Mouse (Mus musculus): ENCODE measurements around the gene Il34.

The Il34 gene

GRCm38 (mm10) chr8:110775721-110776120, 30.0 kb downstream of the Il34 start:
- no peak for DNase-seq (ENCODE audit: low read depth, low spot score)
- Histone ChIP-seq H3K36me3 (ENCODE audit: control insufficient read depth, insufficient read depth, low read length, poor library complexity, severe bottlenecking) (no peaks in the 10 kb centered on the region), H3K27me3 (ENCODE audit: control insufficient read depth, insufficient read depth, low read length, poor library complexity, severe bottlenecking) (no peaks in the 10 kb centered on the region)

GRCm38 (mm10) chr8:110775316-110775715, 30.4 kb downstream of the Il34 start:
- no peaks in the 10 kb centered on the region for H3K36me3 ChIP-seq (ENCODE audit: control insufficient read depth, insufficient read depth, low read length, poor library complexity, severe bottlenecking)
- no peak for DNase-seq (ENCODE audit: low read depth, low spot score)
- no peaks in the 10 kb centered on the region for H3K27me3 ChIP-seq (ENCODE audit: control insufficient read depth, insufficient read depth, low read length, poor library complexity, severe bottlenecking)

GRCm38 (mm10) chr8:110774725-110775124, 31.0 kb downstream of the Il34 start:
- Histone ChIP-seq H3K27me3 (ENCODE audit: control insufficient read depth, insufficient read depth, low read length, poor library complexity, severe bottlenecking) (no peaks in the 10 kb centered on the region), H3K36me3 (ENCODE audit: control insufficient read depth, insufficient read depth, low read length, poor library complexity, severe bottlenecking) (no peaks in the 10 kb centered on the region)
- DNase-seq (ENCODE audit: low read depth, low spot score) = no peak

- DNase-seq (ENCODE audit: low read depth, low spot score) = no peak
- no peaks in the 10 kb centered on the region for H3K36me3 ChIP-seq (ENCODE audit: control insufficient read depth, insufficient read depth, low read length, poor library complexity, severe bottlenecking)
- H3K27me3 ChIP-seq (ENCODE audit: control insufficient read depth, insufficient read depth, low read length, poor library complexity, severe bottlenecking) = no peaks in the 10 kb centered on the region
These were observed 31.7 kb downstream of the Il34 start for GRCm38 (mm10) chr8:110774047-110774446.

- Histone ChIP-seq H3K27me3 (ENCODE audit: control insufficient read depth, insufficient read depth, low read length, poor library complexity, severe bottlenecking) (no peaks in the 10 kb centered on the region), H3K36me3 (ENCODE audit: control insufficient read depth, insufficient read depth, low read length, poor library complexity, severe bottlenecking) (no peaks in the 10 kb centered on the region)
- no peak for DNase-seq (ENCODE audit: low read depth, low spot score)
These were observed 33.3 kb downstream of the Il34 start for GRCm38 (mm10) chr8:110772452-110772851.

GRCm38 (mm10) chr8:110767261-110767660, 38.5 kb downstream of the Il34 start:
- no peaks in the 10 kb centered on the region for H3K36me3 ChIP-seq (ENCODE audit: control insufficient read depth, insufficient read depth, low read length, poor library complexity, severe bottlenecking)
- no peak for DNase-seq (ENCODE audit: low read depth, low spot score)

GRCm38 (mm10) chr8:110764671-110765070, 41.1 kb downstream of the Il34 start:
- Histone ChIP-seq H3K27me3 (ENCODE audit: control insufficient read depth, insufficient read depth, low read length, poor library complexity, severe bottlenecking) (no peaks in the 10 kb centered on the region), H3K36me3 (ENCODE audit: control insufficient read depth, insufficient read depth, low read length, poor library complexity, severe bottlenecking) (no peaks in the 10 kb centered on the region)
- DNase-seq (ENCODE audit: low read depth, low spot score) = no peak

More at GRCm38 (mm10) chr8:110767261-110767660, 38.5 kb downstream of the Il34 start:
- H3K27me3 ChIP-seq (ENCODE audit: control insufficient read depth, insufficient read depth, low read length, poor library complexity, severe bottlenecking) = no peaks in the 10 kb centered on the region

- H3K36me3 ChIP-seq (ENCODE audit: control insufficient read depth, insufficient read depth, low read length, poor library complexity, severe bottlenecking) = no peaks in the 10 kb centered on the region
- DNase-seq (ENCODE audit: low read depth, low spot score) = no peak
- H3K27me3 ChIP-seq (ENCODE audit: control insufficient read depth, insufficient read depth, low read length, poor library complexity, severe bottlenecking) = no peaks in the 10 kb centered on the region
These were observed 43.7 kb downstream of the Il34 start for GRCm38 (mm10) chr8:110761988-110762387.

- no peaks in the 10 kb centered on the region for H3K36me3 ChIP-seq (ENCODE audit: control insufficient read depth, insufficient read depth, low read length, poor library complexity, severe bottlenecking)
- DNase-seq (ENCODE audit: low read depth, low spot score) = no peak
- H3K27me3 ChIP-seq (ENCODE audit: control insufficient read depth, insufficient read depth, low read length, poor library complexity, severe bottlenecking) = no peaks in the 10 kb centered on the region; the same call in 1 of the 2 replicates
These were observed 44.5 kb downstream of the Il34 start for GRCm38 (mm10) chr8:110761185-110761584.

GRCm38 (mm10) chr8:110760280-110760940, 45.3 kb downstream of the Il34 start:
- DNase-seq (ENCODE audit: low read depth, low spot score) = no peak
- H3K36me3 ChIP-seq (ENCODE audit: control insufficient read depth, insufficient read depth, low read length, poor library complexity, severe bottlenecking) = no peaks in the 10 kb centered on the region
- H3K27me3 ChIP-seq (ENCODE audit: control insufficient read depth, insufficient read depth, low read length, poor library complexity, severe bottlenecking) = no peaks in the 10 kb centered on the region; the same call in 1 of the 2 replicates

GRCm38 (mm10) chr8:110756196-110756595, 49.5 kb downstream of the Il34 start:
- Histone ChIP-seq H3K36me3 (ENCODE audit: control insufficient read depth, insufficient read depth, low read length, poor library complexity, severe bottlenecking) (no peaks in the 10 kb centered on the region), H3K27me3 (ENCODE audit: control insufficient read depth, insufficient read depth, low read length, poor library complexity, severe bottlenecking) (no peaks in the 10 kb centered on the region; the same call in 1 of the 2 replicates)
- DNase-seq (ENCODE audit: low read depth, low spot score) = no peak

GRCm38 (mm10) chr8:110755511-110756170, 50.1 kb downstream of the Il34 start:
- H3K36me3 ChIP-seq (ENCODE audit: control insufficient read depth, insufficient read depth, low read length, poor library complexity, severe bottlenecking) = no peaks in the 10 kb centered on the region
- no peak for DNase-seq (ENCODE audit: low read depth, low spot score)
- H3K27me3 ChIP-seq (ENCODE audit: control insufficient read depth, insufficient read depth, low read length, poor library complexity, severe bottlenecking) = no peaks in the 10 kb centered on the region; the same call in 1 of the 2 replicates

- Histone ChIP-seq H3K27me3 (ENCODE audit: control insufficient read depth, insufficient read depth, low read length, poor library complexity, severe bottlenecking) (no peaks in the 10 kb centered on the region; the same call in 1 of the 2 replicates), H3K36me3 (ENCODE audit: control insufficient read depth, insufficient read depth, low read length, poor library complexity, severe bottlenecking) (no peaks in the 10 kb centered on the region)
- DNase-seq (ENCODE audit: low read depth, low spot score) = no peak
These were observed 51.0 kb downstream of the Il34 start for GRCm38 (mm10) chr8:110754713-110755112.

GRCm38 (mm10) chr8:110751490-110751889, 54.2 kb downstream of the Il34 start:
- DNase-seq (ENCODE audit: low read depth, low spot score) = no peak
- Histone ChIP-seq H3K36me3 (ENCODE audit: control insufficient read depth, insufficient read depth, low read length, poor library complexity, severe bottlenecking) (no peaks in the 10 kb centered on the region), H3K27me3 (ENCODE audit: control insufficient read depth, insufficient read depth, low read length, poor library complexity, severe bottlenecking) (no peaks in the 10 kb centered on the region)

- Histone ChIP-seq H3K36me3 (ENCODE audit: control insufficient read depth, insufficient read depth, low read length, poor library complexity, severe bottlenecking) (no peaks in the 10 kb centered on the region), H3K27me3 (ENCODE audit: control insufficient read depth, insufficient read depth, low read length, poor library complexity, severe bottlenecking) (no peaks in the 10 kb centered on the region)
- no peak for DNase-seq (ENCODE audit: low read depth, low spot score)
These were observed 55.5 kb downstream of the Il34 start for GRCm38 (mm10) chr8:110750269-110750668.

Data from splenic B cell, adult 2 months (primary cell).